Mouse (Mus musculus): Measurements from ENCODE around the gene Krt4. TPM values are rescaled to one million over a fixed set of nuclear protein-coding genes. Genes with fewer than 3 reads are reported as not detected.

Gene Krt4
- not detected in 2 replicates for polyA plus RNA-seq (2021; fragmentation: Nextera tagmentation)
- long read RNA-seq, experiment 1: 0 reads
- long read RNA-seq, experiment 2: 0 reads

DNA sequence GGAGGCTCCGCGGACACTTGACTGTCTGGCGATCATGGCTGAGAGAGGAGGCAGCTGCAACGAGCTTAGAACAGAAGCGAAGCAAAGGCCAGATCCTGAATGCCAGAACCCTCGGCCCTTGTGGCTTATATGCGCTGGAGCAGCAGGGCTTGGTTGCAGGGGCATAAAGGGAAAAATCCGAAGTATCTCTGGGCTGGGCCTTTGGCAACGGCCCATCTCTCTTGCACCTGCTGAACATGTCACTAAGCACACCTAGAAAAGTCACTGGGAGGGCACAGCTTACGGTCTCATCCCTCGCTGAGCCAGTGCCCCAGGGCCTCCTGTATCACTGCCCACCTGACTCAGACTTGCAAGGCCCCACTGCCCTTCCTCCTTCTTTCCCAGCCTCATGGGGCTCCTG is at the start of gene Krt4:
Krt4 (minus strand) TSS at position 101 of the 400 bp plus-strand sequence.

DNA sequence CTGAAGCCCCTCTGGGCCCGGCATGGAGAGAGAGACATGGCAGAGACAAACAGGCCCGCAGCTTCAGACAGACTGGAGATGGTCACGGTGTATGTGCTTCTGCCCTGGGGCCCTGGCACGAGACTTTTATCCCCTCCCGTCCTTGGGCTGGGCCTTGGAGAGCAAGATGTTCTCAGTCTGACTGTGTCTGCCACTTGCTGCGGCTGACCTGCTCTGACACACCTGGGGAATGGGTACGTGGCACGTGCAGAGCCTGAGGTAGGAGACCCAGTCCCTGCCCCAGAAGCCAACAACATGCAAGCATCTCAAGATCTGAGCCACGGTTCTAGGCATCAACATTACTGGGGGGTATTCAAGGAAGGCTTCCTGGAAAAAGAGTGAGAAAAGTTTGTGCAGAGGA is 29.7 kb upstream of the Krt4 start, which contains the start of gene Krt78:
Krt78 (minus strand) TSS at position 101 of the 400 bp plus-strand sequence.

DNA sequence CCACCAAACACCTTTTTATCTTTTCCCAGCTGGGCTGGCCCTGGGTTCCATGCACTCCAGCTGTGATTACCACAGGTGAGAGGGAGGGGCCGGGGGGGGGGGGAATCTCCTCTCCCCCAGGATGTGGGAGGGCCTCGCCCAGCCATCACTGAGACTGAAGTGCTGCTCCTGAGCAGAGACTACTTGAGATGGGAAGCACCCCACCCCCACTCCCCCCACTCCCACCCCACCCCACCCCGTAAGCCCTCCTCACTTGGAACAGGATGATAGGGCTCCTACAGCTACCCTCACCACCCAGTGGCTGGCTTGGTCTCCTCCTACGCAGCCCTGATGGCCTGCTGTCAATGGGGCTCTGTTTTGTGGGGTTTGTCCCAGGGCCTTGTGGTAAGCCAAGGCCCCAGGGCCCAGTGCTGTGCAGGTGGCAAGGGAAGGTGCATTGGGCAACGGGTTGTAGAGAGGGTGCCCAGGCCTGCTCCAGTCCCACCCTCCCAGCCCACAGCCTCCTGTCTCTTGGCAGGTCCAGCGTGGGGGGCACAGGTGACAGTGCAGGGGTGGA is 15.8 kb upstream of the Krt4 start, which contains the start of gene Krt79:
Krt79 (minus strand) TSS at position 51 of the 556 bp plus-strand sequence.

DNA sequence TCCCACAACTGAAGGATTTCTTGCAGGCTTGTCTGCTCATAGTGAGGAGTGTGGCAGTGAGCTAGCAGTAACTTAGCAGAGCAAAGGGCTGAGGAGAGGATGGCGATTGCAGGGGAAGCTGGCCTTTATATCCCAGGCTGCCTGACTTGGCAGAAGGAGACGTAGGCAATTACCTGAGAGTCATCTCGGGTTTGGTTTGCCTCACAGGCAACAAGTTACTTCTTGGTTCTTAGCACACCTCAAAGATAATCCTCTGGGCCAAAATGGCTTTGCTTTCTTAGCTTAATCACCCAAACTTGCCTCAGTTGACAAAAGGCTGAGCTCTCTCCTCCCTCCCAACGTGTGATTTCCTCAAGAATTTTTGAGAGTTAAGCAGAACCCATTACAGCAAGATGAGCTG is 31.7 kb downstream of the Krt4 start, which contains the start of gene Krt76:
Krt76 (minus strand) TSS at position 101 of the 400 bp plus-strand sequence.

DNA sequence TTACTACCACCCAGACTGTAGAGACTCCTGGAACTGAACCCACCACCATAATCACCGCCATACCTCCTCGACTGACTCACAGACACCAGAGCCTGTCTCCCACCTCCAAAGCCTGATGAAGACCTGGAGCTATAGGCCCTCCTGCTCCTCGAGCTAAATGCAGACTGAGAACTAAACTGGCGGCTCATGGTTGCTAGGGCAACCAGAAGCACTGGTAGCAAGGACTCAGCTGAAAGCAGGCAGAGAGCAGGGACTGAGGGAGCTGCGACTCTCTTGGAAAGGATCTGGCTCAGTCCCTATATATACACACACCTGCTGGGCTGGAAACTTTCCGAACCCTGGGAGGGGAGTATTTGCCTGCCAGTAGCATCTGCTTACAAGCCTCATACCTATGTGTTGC is 55.1 kb downstream of the Krt4 start, which contains the start of gene Krt77:
Krt77 (minus strand) TSS at position 275 of the 400 bp plus-strand sequence.

Small RNA genes lying within 50 kb of the gene (microRNA-seq; reads per million reads assigned to microRNA genes)
- not detected for gene Gm44356

Other genes with a start within 250 kb of the Krt4 start
- gene Krt6b, start 244.4 kb downstream of the Krt4 start, polyA plus RNA-seq (2021; fragmentation: Nextera tagmentation): not detected in 2 replicates
- not detected in 2 replicates for gene Krt6a, start 230.4 kb downstream of the Krt4 start, polyA plus RNA-seq (2021; fragmentation: Nextera tagmentation)
- gene Krt5, start 211.8 kb downstream of the Krt4 start, polyA plus RNA-seq (2021; fragmentation: Nextera tagmentation): 0.38 and 0.46 TPM in 2 replicates
- not detected in 2 replicates for gene Krt71, start 181.6 kb downstream of the Krt4 start, polyA plus RNA-seq (2021; fragmentation: Nextera tagmentation)
- not detected in 2 replicates for gene Krt72, start 138.3 kb downstream of the Krt4 start, polyA plus RNA-seq (2021; fragmentation: Nextera tagmentation)
- 3.9 and 4.0 TPM in 2 replicates for gene Krt73, start 122.4 kb downstream of the Krt4 start, polyA plus RNA-seq (2021; fragmentation: Nextera tagmentation)
- 0.48 and 1.0 TPM in 2 replicates for gene Krt2, start 106.6 kb downstream of the Krt4 start, polyA plus RNA-seq (2021; fragmentation: Nextera tagmentation)
- 5.6 and 6.0 TPM in 2 replicates for gene Krt1, start 73.9 kb downstream of the Krt4 start, polyA plus RNA-seq (2021; fragmentation: Nextera tagmentation)
- gene Krt77, start 55.0 kb downstream of the Krt4 start, polyA plus RNA-seq (2021; fragmentation: Nextera tagmentation): 4.4 and 4.5 TPM in 2 replicates
- gene Krt76, start 31.8 kb downstream of the Krt4 start, polyA plus RNA-seq (2021; fragmentation: Nextera tagmentation): not detected in 2 replicates
- 0.67 and 0.80 TPM in 2 replicates for gene Krt79, start 15.6 kb upstream of the Krt4 start, polyA plus RNA-seq (2021; fragmentation: Nextera tagmentation)
- not detected in 2 replicates for gene Krt78, start 29.6 kb upstream of the Krt4 start, polyA plus RNA-seq (2021; fragmentation: Nextera tagmentation)
- gene Krt8, start 79.7 kb upstream of the Krt4 start, polyA plus RNA-seq (2021; fragmentation: Nextera tagmentation): 0.53 and 5.4 TPM in 2 replicates
- gene Krt18, start 103.4 kb upstream of the Krt4 start, polyA plus RNA-seq (2021; fragmentation: Nextera tagmentation): 2.5 and 32.1 TPM in 2 replicates
- gene Eif4b, start 149.0 kb upstream of the Krt4 start, polyA plus RNA-seq (2021; fragmentation: Nextera tagmentation): 60.8 and 64.7 TPM in 2 replicates
- gene Tns2, start 175.7 kb upstream of the Krt4 start, polyA plus RNA-seq (2021; fragmentation: Nextera tagmentation): 3.7 and 6.3 TPM in 2 replicates
- gene Spryd3, start 211.5 kb upstream of the Krt4 start, polyA plus RNA-seq (2021; fragmentation: Nextera tagmentation): 24.4 and 24.7 TPM in 2 replicates
- gene Igfbp6, start 219.6 kb upstream of the Krt4 start, polyA plus RNA-seq (2021; fragmentation: Nextera tagmentation): 43.5 and 48.0 TPM in 2 replicates
- gene Soat2, start 225.8 kb upstream of the Krt4 start, polyA plus RNA-seq (2021; fragmentation: Nextera tagmentation): not detected in 2 replicates

Data from layer of hippocampus, adult 6 months (tissue).